Comparison of ENCODE assay signal across 23 mouse cellular contexts in genomic region chr19:29472424-29472823, GRCm38 (mm10). TPM values are rescaled to one million over a fixed set of nuclear protein-coding genes. Genes with fewer than 3 reads are reported as not detected.
A peak's percentile ranks its signal among the peaks of the same experiment; 100 is the strongest.
DNase-seq lines count a peak whose midpoint lies in the region; ATAC-seq and TF ChIP-seq lines count a peak whose summit lies in the region.
"Had no signal": no experiment of that assay in that cellular context is flagged by ENCODE, and none has a peak within 500 bp of the region (broad histone marks: within the 10 kb centered on the region; RNA-seq: fewer than 3 reads in every experiment).

No protein-coding gene starts in this region.

- ATAC-seq in heart, embryonic 15.5 days (replicated peaks; ENCODE audit: insufficient number of reproducible peaks, insufficient read depth, low FRiP score, low read depth): no peak
- ATAC-seq in intestine, postnatal 0 days: no peak
- peak; percentile 51 for ATAC-seq in megakaryocyte progenitor cell, adult 5-6 weeks (replicated peaks; ENCODE audit: poor library complexity)
- no peak for ATAC-seq in forebrain, embryonic 15.5 days (replicated peaks)
- ATAC-seq: forebrain, embryonic 16.5 days; inflammation-experienced regulatory T-cells, adult 6 months; lung, postnatal 0 days; Patski had no signal

- TF ChIP-seq CTCF in gastrocnemius, adult 2 months (IDR thresholded peaks at IDR 0.05): no peak
- TF ChIP-seq CTCF in intestine, postnatal 0 days (IDR thresholded peaks at IDR 0.05; ENCODE audit: low read depth): no peak

- intact Hi-C loops in gastrocnemius, adult 2 months (cut with DNase I): no loop called here

- no peak overlapping the region for H3K9ac ChIP-seq in heart, embryonic 15.5 days
- no peak overlapping the region for H3K9ac ChIP-seq in intestine, postnatal 0 days (ENCODE audit: low read depth, low read length)
- no peak overlapping the region for H3K9ac ChIP-seq in forebrain, embryonic 15.5 days (replicated peaks)
- H3K9ac ChIP-seq: embryonic facial prominence, embryonic 13.5 days; hindbrain, embryonic 12.5 days; limb, embryonic 15.5 days; neural tube, embryonic 13.5 days had no signal

- no peak overlapping the region for H3K4me3 ChIP-seq in gastrocnemius, adult 2 months
- no peak overlapping the region for H3K4me3 ChIP-seq in heart, embryonic 15.5 days
- H3K4me3 ChIP-seq in intestine, postnatal 0 days (ENCODE audit: low read depth, low read length): no peak overlapping the region
- no peak overlapping the region for H3K4me3 ChIP-seq in forebrain, embryonic 15.5 days
- H3K4me3 ChIP-seq: embryonic facial prominence, embryonic 13.5 days; hindbrain, embryonic 12.5 days; limb, embryonic 15.5 days; neural tube, embryonic 13.5 days had no signal

- peaks cover 44% of the 10 kb centered on the region for H3K4me1 ChIP-seq in heart, embryonic 15.5 days (replicated peaks)
- H3K4me1 ChIP-seq in intestine, postnatal 0 days (replicated peaks; ENCODE audit: control insufficient read depth, insufficient read depth, low read length): 0 out of 2 replicates have a peak, but pooled peaks cover 26% of the 10 kb centered on the region
- H3K4me1 ChIP-seq in forebrain, embryonic 15.5 days: peaks cover 11% of the 10 kb centered on the region

- no peak for DNase-seq in gastrocnemius, adult 2 months
- DNase-seq in gastrocnemius, postnatal 4 days (ENCODE audit: low spot score in 2 of 2): no peak
- DNase-seq in heart, postnatal 4 days: no peak
- DNase-seq in thymus, postnatal 14 days: no peak
- DNase-seq: adrenal gland, adult 8-10 months; cerebellum, postnatal 10 days; gastrocnemius, postnatal 36 days; layer of hippocampus, postnatal 36 days; midbrain, embryonic 14.5 days; thymus, postnatal 36 days had no signal

- H3K4me2 ChIP-seq in heart, embryonic 15.5 days: no peak overlapping the region
- H3K4me2 ChIP-seq in intestine, postnatal 0 days (replicated peaks; ENCODE audit: low read depth): no peak overlapping the region
- H3K4me2 ChIP-seq in forebrain, embryonic 15.5 days (replicated peaks): no peak overlapping the region
- H3K4me2 ChIP-seq: embryonic facial prominence, embryonic 13.5 days; hindbrain, embryonic 12.5 days; limb, embryonic 15.5 days; neural tube, embryonic 13.5 days had no signal

- H3K36me3 ChIP-seq in heart, embryonic 15.5 days: no peaks in the 10 kb centered on the region
- H3K36me3 ChIP-seq in intestine, postnatal 0 days (ENCODE audit: control insufficient read depth, insufficient read depth): no peaks in the 10 kb centered on the region
- H3K36me3 ChIP-seq in forebrain, embryonic 15.5 days: no peaks in the 10 kb centered on the region
- H3K36me3 ChIP-seq: embryonic facial prominence, embryonic 13.5 days; hindbrain, embryonic 12.5 days; limb, embryonic 15.5 days; neural tube, embryonic 13.5 days had no signal

- no peaks in the 10 kb centered on the region for H3K27me3 ChIP-seq in heart, embryonic 15.5 days
- H3K27me3 ChIP-seq in intestine, postnatal 0 days (replicated peaks; ENCODE audit: control insufficient read depth, insufficient read depth, low read length): no peaks in the 10 kb centered on the region
- no peaks in the 10 kb centered on the region for H3K27me3 ChIP-seq in forebrain, embryonic 15.5 days
- H3K27me3 ChIP-seq: embryonic facial prominence, embryonic 13.5 days; hindbrain, embryonic 12.5 days; limb, embryonic 15.5 days; neural tube, embryonic 13.5 days; Patski had no signal

- H3K27ac ChIP-seq in gastrocnemius, adult 2 months: peak overlapping the region; percentile 81; the same call in 1 of the 2 replicates
- H3K27ac ChIP-seq in heart, embryonic 15.5 days: peak overlapping the region; percentile 28
- peak overlapping the region; percentile 54; the same call in 1 of the 2 replicates for H3K27ac ChIP-seq in intestine, postnatal 0 days (ENCODE audit: low read depth, low read length)
- no peak overlapping the region for H3K27ac ChIP-seq in forebrain, embryonic 15.5 days (replicated peaks)
- H3K27ac ChIP-seq: embryonic facial prominence, embryonic 13.5 days; hindbrain, embryonic 12.5 days; kidney, postnatal 0 days; limb, embryonic 15.5 days; neural tube, embryonic 13.5 days had no signal

- WGBS in heart, embryonic 15.5 days: 44% methylated on average over 8 of the region's 8 CpGs
- 40% methylated on average over 8 of the region's 8 CpGs for WGBS in intestine, postnatal 0 days
- 87% methylated on average over 8 of the region's 8 CpGs for WGBS in forebrain, embryonic 15.5 days

- H3K9me3 ChIP-seq in heart, embryonic 15.5 days (replicated peaks): no peaks in the 10 kb centered on the region
- no peaks in the 10 kb centered on the region for H3K9me3 ChIP-seq in intestine, postnatal 0 days (ENCODE audit: control insufficient read depth)
- no peaks in the 10 kb centered on the region for H3K9me3 ChIP-seq in forebrain, embryonic 15.5 days
- H3K9me3 ChIP-seq: embryonic facial prominence, embryonic 13.5 days; hindbrain, embryonic 12.5 days; limb, embryonic 15.5 days; neural tube, embryonic 13.5 days had no signal

RNA-seq across cellular contexts. Expression of gene Ric1, which starts 49.7 kb away (rescaled TPM):
- total RNA-seq in gastrocnemius, adult 2 months (2021): 10 to 100 TPM; 24.4 to 27.3 TPM
- 10 to 100 TPM; 34.2 to 40.2 TPM for total RNA-seq in gastrocnemius, postnatal 4 days (2021)
- polyA plus RNA-seq in heart, embryonic 15.5 days (2015; fragmentation: Nextera tagmentation; extraction: Ambion mirVana): 6.5 and 7.5 TPM in 2 replicates
- 10 to 100 TPM; 25.5 to 28.0 TPM for total RNA-seq in heart, postnatal 4 days (2021)
- polyA plus RNA-seq in intestine, postnatal 0 days (2015; fragmentation: Nextera tagmentation; extraction: Ambion mirVana): 10.2 and 12.0 TPM in 2 replicates
- 14.1 and 19.0 TPM in 2 replicates for total RNA-seq in megakaryocyte progenitor cell, adult 5-6 weeks (2015)
- 20.5 and 21.6 TPM in 2 replicates for total RNA-seq in megakaryocyte progenitor cell, adult 5-6 weeks (2017)
- 13.2 and 13.4 TPM in 2 replicates for polyA plus RNA-seq in forebrain, embryonic 15.5 days (2015; fragmentation: Nextera tagmentation; extraction: Ambion mirVana)
